Mouse (Mus musculus) 3T3-L1 (cell line): ENCODE data around the gene Mycbp2.

Experiments used
- DNase-seq: peaks from one replicate; pipeline ENCODE4 v3.0.0-alpha.2; 2015; ENCODE audit warnings: low read depth, low spot score

The Mycbp2 gene

DNA sequence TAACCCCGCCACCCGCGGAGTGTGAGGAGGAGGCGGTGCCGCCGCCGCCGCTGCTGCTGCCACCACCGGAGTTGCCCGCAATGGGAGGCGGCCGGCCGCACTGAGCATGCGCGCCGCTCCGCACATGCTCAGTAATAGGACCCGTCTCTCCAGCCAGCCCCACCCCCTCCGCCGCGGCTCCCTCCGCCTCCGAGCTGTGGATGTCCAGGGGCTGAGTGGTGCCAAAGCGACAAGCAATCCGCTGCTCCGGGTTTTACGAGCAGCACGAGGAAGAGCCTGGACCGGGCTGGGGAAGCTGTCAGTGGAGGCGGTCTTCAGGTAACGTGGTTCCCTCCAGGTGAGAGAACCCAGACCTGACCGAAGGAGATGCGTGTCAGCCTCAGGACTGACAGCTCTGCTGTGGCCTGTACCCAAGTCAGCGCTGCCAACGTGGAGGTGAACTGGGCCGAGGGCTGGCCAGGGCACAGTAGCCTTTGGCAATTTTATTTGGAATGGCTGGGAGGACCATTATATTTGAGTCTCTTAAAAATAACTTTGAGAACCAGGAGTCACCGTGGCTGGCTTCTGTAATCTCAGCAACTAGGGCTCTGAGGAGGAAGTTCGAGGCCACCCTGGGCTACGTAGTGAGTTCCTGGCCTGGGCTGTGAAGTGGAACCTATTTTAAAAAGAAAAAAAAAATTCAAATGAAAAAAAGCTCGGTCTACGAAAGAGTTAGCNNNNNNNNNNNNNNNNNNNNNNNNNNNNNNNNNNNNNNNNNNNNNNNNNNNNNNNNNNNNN is at the start of gene Mycbp2:
Gene Mycbp2 (minus strand): TSS at position 86 of the 777 bp plus-strand sequence.
- DNase-seq: peak; percentile 94

GRCm38 (mm10) chr14:103392391-103392790 is 45.8 kb upstream of the Mycbp2 start:
- DNase-seq: no peak

GRCm38 (mm10) chr14:103387431-103387830 is 40.8 kb upstream of the Mycbp2 start:
- DNase-seq: no peak

GRCm38 (mm10) chr14:103386871-103387270 is 40.3 kb upstream of the Mycbp2 start:
- no peak for DNase-seq

- DNase-seq: no peak
Observed at GRCm38 (mm10) chr14:103385084-103385610, 38.5 kb upstream of the Mycbp2 start.

DNA sequence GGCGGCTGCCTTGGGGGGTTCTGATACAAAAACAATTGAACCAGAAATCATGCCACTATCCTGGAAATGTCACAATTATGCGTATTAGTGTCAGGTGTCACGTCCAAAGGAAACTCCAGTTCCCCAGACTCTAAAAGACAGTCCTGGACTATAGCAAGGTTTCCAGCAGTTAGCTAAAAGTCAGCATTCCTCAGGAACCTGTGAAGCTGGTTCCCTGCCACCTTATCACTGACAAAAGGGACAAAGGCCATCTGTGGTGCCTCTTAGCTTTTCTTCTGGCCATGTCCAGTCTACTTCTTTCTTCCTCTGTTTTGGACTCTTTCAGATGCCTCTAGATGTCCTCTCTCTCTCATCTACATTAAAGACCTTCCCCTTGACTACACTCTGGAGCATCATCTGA is 32.1 kb upstream of the Mycbp2 start:
- no peak for DNase-seq

DNA sequence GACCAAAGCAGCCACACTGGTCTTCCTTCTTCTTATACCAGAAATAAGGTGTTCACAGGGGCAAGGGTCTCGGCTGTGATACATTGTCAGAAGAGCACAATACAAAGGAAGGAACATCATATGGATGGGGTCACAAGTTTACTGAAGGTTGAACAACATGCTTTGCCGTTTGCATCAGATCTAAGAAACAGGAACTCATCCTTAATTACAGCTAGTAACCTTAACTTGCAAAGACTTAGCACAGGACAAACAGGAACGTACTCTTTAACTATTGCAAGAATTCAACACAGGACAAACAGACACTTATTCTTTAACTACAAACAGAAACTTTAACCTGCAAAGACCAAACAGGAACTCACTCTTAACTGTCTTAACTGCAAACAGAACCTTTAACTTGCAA is 30.2 kb upstream of the Mycbp2 start:
- DNase-seq: no peak

- DNase-seq: no peak
Observed at GRCm38 (mm10) chr14:103375523-103375922, 28.9 kb upstream of the Mycbp2 start.

- DNase-seq: no peak
Observed at GRCm38 (mm10) chr14:103363199-103363598, 16.6 kb upstream of the Mycbp2 start.

DNA sequence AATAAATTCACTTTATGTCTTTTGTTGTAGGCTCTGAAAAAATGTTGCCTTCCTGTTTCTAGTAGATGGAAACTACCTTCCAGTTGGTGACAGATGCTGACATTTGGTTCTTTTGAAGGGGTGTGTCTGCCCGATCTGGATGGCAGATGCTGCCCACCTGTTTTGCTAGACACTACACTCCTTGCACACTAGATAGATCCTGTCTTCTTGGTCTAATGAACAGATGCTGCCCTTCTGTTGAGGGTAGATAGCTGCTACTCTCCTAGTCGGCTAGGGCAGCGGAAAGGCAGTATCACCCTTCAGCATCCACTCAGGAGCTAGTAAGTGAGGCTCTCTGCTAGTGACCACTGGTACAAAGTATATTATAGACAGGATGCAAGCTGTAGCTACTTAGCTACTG is 9.5 kb upstream of the Mycbp2 start:
- DNase-seq: no peak

GRCm38 (mm10) chr14:103354396-103355352 is 8.1 kb upstream of the Mycbp2 start:
- no peak for DNase-seq

GRCm38 (mm10) chr14:103345858-103346728 is 521 bp downstream of the Mycbp2 start:
- DNase-seq: peak; percentile 45

DNA sequence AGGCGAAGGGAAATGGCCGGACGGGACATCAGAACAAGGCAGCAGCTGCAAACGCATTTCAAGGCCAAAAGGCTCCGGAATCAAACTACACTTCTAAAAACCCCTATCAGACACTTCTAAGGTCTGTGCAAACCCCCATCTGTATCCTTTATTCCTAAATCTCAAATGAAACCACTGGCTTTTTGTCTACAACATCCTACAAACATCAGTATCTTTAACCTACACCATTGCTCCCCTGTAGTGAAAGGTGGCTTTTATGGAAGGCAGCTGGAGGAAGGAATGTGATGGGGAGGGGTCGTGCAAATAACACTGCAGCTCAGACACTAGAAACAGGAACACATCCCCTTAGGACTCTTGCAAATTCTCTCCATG is 1.1 kb downstream of the Mycbp2 start:
- peak; percentile 35 for DNase-seq

DNA sequence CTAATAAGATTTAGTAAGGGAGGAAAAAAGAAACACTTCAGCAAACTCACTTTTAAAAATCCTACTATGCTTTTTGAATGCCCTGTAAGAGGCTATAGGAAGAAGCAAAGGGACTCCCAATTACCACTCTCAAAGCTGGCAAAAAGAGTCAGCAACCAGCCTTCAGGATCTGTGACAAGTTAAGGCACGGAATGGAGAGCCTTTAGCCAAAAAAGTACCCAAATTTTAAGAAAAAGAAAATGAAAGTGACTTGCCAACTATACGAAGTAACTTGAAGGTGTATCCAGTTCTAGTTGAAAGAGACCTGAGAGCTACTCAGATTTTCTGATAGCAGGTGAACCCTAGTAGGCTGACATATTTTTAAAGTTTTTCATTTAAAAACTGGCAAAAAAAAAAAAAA is 1.6 kb downstream of the Mycbp2 start:
- peak; percentile 10 for DNase-seq

DNA sequence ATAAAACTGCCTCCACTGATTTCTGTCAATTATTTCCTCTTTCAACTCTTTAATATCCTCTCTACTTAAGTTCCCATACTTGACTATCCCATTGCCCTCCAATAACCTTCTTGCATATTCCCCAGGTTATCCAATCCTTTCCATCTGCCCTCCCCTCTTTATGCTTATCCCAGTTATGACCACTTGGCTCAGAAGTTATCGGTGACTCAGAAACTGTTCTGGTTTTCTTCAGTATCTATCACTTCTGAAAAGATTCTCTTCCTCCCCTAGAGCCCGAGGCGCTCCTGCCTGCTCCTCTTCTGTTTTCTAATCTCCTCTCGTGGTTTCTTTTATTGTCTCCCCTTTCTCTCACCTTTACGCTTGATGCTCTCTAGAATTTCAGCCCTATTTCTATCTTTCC is 2.8 kb downstream of the Mycbp2 start:
- peak; percentile 30 for DNase-seq

DNA sequence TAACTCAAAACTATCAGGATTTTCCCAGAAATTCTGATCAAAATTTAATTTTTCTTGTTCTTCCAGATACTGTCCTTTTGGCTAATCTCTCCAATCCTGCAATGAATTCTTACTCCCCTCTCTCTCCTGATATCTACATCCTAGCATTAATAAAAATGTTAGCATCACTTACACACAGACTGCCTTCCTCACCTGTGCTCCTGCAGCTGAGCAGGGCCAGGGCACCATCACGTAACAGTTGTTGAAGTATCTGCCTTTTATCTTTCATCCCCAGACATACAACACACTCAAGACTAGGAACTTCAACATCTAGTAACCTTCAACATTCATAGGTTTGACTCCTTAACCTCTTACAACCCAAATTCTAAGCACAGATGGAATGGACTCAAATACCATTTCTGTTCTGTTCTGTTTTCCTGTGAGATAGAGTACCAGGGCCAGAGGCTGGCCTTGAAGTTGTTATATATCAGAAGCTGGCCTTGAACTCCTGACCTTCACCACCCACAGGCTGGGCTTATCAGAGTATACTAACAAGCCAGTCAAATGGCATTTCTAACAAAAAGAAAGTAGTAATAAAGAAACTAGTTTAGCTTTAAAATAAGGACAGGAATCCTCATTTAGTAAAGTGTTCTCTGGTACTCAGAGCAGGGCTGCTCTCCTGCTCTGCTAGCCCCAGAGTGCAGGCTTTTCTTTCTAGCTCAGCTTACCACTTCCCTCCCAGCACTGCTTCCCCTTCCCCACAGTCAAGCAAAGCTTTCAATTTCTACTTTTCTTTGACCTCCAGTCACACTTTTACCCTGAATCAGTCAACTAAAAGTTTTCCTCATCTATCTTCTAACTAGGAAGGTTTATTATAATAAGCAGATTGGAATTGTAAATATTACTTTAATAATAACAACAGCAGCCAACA is 5.0 kb downstream of the Mycbp2 start:
- no peak for DNase-seq

- no peak for DNase-seq
Observed at GRCm38 (mm10) chr14:103312926-103313325, 33.7 kb downstream of the Mycbp2 start.

DNA sequence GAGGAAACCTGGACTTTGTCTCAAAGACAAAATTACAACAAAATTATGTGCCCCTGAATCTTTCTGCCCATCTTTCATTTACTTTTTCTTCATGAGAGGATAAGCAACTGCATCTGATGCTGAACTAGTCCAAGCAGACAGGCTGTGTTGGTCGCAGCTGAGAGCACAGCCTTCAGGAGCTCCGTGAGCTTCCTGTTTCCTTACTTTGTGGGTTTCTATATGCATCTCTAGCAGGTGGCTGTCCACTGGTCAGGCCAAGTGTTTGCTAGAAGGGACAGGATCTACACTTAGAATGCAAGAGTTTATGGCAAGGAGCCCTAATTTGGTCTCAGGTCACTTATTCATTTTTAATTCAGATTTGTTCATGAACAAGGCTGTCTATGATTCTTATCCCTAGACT is 50.4 kb downstream of the Mycbp2 start:
- DNase-seq: no peak

DNA sequence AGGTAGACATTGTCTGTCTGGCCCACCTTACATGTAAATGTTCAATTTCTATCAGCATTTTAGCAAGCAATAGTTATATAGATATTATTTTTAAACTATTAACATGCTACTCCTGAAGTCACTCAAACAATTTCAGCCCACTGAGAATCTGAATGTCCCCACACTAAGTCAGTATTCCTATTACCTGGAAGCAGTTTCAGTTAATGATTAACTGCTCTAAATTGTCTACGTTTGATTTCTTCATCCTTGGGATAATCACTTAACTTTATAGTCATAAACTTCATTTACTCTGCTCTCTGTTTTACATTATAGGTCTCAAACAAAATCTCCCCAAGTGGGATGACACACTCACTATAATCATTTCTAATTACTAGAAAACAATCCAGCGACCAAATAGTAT is 60.0 kb downstream of the Mycbp2 start:
- no peak for DNase-seq

GRCm38 (mm10) chr14:103276667-103277066 is 69.9 kb downstream of the Mycbp2 start:
- no peak for DNase-seq
